Mouse (Mus musculus): Measurements from ENCODE around the gene Hdhd3. TPM values are rescaled to one million over a fixed set of nuclear protein-coding genes. Genes with fewer than 3 reads are reported as not detected.

The Hdhd3 gene
- polyA plus RNA-seq, 1 experiment from 2014 or later, result 19.1 TPM

DNA sequence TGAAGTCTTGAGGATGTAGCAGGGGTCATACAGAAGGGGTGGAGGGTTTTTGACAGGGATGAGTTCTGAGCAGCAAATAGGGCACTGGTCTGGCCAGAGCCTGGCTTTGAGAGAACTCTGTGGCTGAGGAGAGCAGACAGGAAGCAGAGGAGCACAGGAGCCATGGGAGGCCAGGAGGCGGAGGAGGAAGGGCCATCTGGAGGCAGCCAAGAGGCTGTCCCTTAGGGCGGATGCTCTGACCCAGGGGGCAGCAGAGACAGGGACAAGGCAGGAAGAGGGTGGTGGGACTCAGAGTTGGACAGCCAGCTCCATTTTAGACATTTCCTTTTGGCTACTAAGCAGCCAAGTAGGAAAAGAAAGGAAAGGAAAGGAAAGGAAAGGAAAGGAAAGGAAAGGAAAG lies 12.8 kb upstream of the Hdhd3 start:
- peaks cover 29% of the 10 kb centered on the region for H3K36me3 ChIP-seq (ENCODE audit: control insufficient read depth, insufficient read depth, low read length)
- H3K9me3 ChIP-seq (ENCODE audit: control insufficient read depth, low read length), result no peaks in the 10 kb centered on the region
- 24% methylated on average over 2 of the region's 2 CpGs for WGBS
- H3K27me3 ChIP-seq (ENCODE audit: control insufficient read depth, insufficient read depth, low read depth, low read length), result no peaks in the 10 kb centered on the region
- peak overlapping the region; percentile 57 for H3K9ac ChIP-seq (ENCODE audit: low read length)
- H3K4me3 ChIP-seq (ENCODE audit: low read length), result peak overlapping the region; percentile 3; the same call in 1 of the 2 replicates
- ATAC-seq (ENCODE audit: low read depth), result peak; percentile 6; the same call in 1 of the 2 replicates
- H3K27ac ChIP-seq (ENCODE audit: low read length), result peak overlapping the region; percentile 95
- peak overlapping the region; percentile 41 for H3K4me2 ChIP-seq (ENCODE audit: low read depth, low read length)
- H3K4me1 ChIP-seq (replicated peaks; ENCODE audit: control insufficient read depth, insufficient read depth, low read length), result peaks cover 40% of the 10 kb centered on the region

DNA sequence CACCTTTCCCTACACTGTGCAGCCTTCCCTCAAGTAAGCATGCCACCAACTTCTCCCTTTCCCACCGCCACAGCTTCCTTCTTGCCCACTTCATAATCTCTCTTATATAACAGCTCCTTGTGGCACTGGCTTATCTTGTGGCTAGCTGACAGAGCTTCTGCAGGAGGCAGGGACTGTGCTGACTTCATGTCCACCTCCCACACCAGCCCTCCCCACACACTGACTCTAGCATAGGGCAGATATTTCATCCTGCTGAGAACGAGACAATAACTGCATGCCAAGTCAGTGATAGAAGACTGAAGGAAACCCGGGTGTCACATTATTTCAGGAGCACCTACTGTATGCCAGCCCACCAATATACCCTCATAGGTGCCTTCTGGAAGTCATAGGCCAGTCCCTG lies 12.2 kb upstream of the Hdhd3 start:
- Histone ChIP-seq H3K27ac (ENCODE audit: low read length) (peak overlapping the region; percentile 95), H3K4me1 (replicated peaks; ENCODE audit: control insufficient read depth, insufficient read depth, low read length) (peaks cover 40% of the 10 kb centered on the region), H3K36me3 (ENCODE audit: control insufficient read depth, insufficient read depth, low read length) (peaks cover 34% of the 10 kb centered on the region), H3K27me3 (ENCODE audit: control insufficient read depth, insufficient read depth, low read depth, low read length) (no peaks in the 10 kb centered on the region), H3K9me3 (ENCODE audit: control insufficient read depth, low read length) (no peaks in the 10 kb centered on the region), H3K4me3 (ENCODE audit: low read length) (no peak overlapping the region; the same call in 1 of the 2 replicates), H3K9ac (ENCODE audit: low read length) (peak overlapping the region; percentile 57), H3K4me2 (ENCODE audit: low read depth, low read length) (peak overlapping the region; percentile 41)
- no peak for ATAC-seq (ENCODE audit: low read depth)
- WGBS, result 43% methylated on average over 3 of the region's 3 CpGs

DNA sequence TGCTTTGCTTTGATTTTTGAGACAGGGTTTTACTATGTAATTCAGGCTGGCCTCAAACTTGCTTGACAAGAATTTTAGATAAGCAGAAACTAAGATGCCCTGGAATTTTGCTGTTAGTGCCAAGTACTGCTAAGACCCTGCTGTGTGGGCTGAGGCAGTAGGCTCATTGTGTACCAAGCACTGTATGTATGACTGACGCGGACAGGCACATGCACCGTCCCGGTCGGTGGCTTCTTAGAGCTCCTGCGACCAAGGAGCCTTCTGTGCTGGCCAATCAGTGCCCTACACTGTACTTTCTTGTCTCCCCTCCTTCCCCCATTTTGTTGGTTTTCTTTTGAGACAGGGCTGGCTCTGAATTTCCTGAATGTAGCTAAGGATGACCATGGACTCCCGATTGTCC lies 11.7 kb upstream of the Hdhd3 start:
- 62% methylated on average over 7 of the region's 7 CpGs for WGBS
- Histone ChIP-seq H3K9ac (ENCODE audit: low read length) (no peak overlapping the region), H3K27me3 (ENCODE audit: control insufficient read depth, insufficient read depth, low read depth, low read length) (no peaks in the 10 kb centered on the region), H3K4me3 (ENCODE audit: low read length) (no peak overlapping the region; the same call in 1 of the 2 replicates), H3K36me3 (ENCODE audit: control insufficient read depth, insufficient read depth, low read length) (peaks cover 39% of the 10 kb centered on the region), H3K9me3 (ENCODE audit: control insufficient read depth, low read length) (no peaks in the 10 kb centered on the region), H3K4me2 (ENCODE audit: low read depth, low read length) (peak overlapping the region; percentile 7; the same call in 1 of the 2 replicates), H3K4me1 (replicated peaks; ENCODE audit: control insufficient read depth, insufficient read depth, low read length) (peaks cover 40% of the 10 kb centered on the region), H3K27ac (ENCODE audit: low read length) (peak overlapping the region; percentile 95)
- ATAC-seq (ENCODE audit: low read depth), result peak; percentile 6; the same call in 1 of the 2 replicates

DNA sequence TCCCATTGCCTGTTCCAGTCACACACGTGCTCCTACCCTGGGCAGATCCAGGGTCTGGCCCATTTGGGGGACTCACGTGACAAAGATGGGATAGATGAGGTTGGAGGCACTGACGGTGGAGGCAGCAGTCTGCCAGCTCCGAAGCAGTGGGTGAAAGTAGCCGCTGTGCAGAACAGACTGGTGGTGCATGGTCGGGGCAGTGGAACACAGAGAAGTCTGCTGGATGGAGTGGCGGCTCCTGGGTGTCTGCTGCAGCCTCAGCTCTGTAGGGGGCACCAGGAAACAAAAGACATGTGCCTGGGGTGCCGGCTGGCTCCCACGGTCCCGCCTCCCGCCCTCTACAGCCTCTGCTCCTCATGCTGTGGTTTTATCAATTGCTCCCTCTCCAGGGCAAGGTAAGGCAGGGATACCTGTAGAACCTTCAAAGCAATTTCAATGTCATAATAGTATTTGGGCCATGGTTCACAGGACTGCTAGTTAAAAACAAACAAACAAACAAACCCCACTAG lies 10.8 kb upstream of the Hdhd3 start:
- WGBS, result 58% methylated on average over 11 of the region's 11 CpGs

DNA sequence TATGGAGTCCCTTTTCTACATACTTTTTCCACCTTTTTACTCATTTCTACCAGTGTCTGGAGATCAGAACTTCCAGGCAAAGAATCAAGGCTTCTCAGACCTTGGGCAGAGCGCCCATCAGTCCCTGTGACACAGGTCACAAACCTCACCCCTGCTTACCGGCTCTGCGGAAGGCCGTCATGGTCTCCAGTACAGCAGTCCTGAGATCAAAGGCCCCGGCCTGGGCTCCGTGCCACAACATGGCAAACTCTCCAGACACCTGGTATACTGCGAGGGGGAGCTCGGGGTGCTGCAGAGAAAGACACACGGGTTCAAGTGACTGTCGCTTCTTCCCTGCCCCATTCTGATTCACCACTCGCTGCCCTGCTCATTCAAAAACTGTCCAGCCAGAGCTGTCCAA lies 6.7 kb upstream of the Hdhd3 start:
- ATAC-seq (ENCODE audit: low read depth), result no peak
- Histone ChIP-seq H3K36me3 (ENCODE audit: control insufficient read depth, insufficient read depth, low read length) (peaks cover 62% of the 10 kb centered on the region), H3K4me1 (replicated peaks; ENCODE audit: control insufficient read depth, insufficient read depth, low read length) (peaks cover under 1% of the 10 kb centered on the region; the same call in 1 of the 2 replicates), H3K9me3 (ENCODE audit: control insufficient read depth, low read length) (no peaks in the 10 kb centered on the region), H3K27ac (ENCODE audit: low read length) (no peak overlapping the region), H3K9ac (ENCODE audit: low read length) (no peak overlapping the region), H3K4me3 (ENCODE audit: low read length) (no peak overlapping the region), H3K4me2 (ENCODE audit: low read depth, low read length) (no peak overlapping the region), H3K27me3 (ENCODE audit: control insufficient read depth, insufficient read depth, low read depth, low read length) (no peaks in the 10 kb centered on the region)
- 81% methylated on average over 11 of the region's 11 CpGs for WGBS

More for the DNA sequence above, 10.8 kb upstream of the Hdhd3 start:
- Histone ChIP-seq H3K4me3 (ENCODE audit: low read length) (no peak overlapping the region), H3K4me2 (ENCODE audit: low read depth, low read length) (no peak overlapping the region), H3K4me1 (replicated peaks; ENCODE audit: control insufficient read depth, insufficient read depth, low read length) (peaks cover 39% of the 10 kb centered on the region), H3K27me3 (ENCODE audit: control insufficient read depth, insufficient read depth, low read depth, low read length) (no peaks in the 10 kb centered on the region), H3K27ac (ENCODE audit: low read length) (no peak overlapping the region), H3K9me3 (ENCODE audit: control insufficient read depth, low read length) (no peaks in the 10 kb centered on the region), H3K9ac (ENCODE audit: low read length) (no peak overlapping the region), H3K36me3 (ENCODE audit: control insufficient read depth, insufficient read depth, low read length) (peaks cover 48% of the 10 kb centered on the region)
- ATAC-seq (ENCODE audit: low read depth), result no peak

DNA sequence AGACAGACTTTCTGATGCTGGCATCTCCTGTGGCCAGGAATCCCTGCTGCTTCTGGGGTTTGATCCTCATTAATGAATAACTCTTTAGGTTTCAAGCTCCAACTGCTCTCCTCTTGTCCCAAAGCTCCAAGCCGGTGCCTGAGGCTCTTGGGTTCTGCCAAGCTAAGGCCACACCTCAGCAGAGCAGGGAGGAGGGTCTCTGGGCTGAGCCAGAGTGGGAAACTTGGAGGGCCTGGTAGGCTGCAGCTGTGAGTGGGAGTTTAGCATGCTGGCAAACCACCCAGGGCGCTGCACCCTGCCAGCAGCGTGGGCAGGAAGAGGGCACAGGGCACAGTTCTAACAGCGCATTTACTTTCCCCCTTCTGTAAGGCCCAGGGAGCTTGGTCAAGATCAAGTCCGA lies 5.6 kb upstream of the Hdhd3 start:
- Histone ChIP-seq H3K27me3 (ENCODE audit: control insufficient read depth, insufficient read depth, low read depth, low read length) (no peaks in the 10 kb centered on the region), H3K9me3 (ENCODE audit: control insufficient read depth, low read length) (no peaks in the 10 kb centered on the region), H3K4me1 (replicated peaks; ENCODE audit: control insufficient read depth, insufficient read depth, low read length) (no peaks in the 10 kb centered on the region), H3K4me3 (ENCODE audit: low read length) (no peak overlapping the region), H3K9ac (ENCODE audit: low read length) (no peak overlapping the region), H3K36me3 (ENCODE audit: control insufficient read depth, insufficient read depth, low read length) (peaks cover 60% of the 10 kb centered on the region), H3K27ac (ENCODE audit: low read length) (no peak overlapping the region), H3K4me2 (ENCODE audit: low read depth, low read length) (no peak overlapping the region)
- 87% methylated on average over 5 of the region's 5 CpGs for WGBS
- ATAC-seq (ENCODE audit: low read depth), result no peak

DNA sequence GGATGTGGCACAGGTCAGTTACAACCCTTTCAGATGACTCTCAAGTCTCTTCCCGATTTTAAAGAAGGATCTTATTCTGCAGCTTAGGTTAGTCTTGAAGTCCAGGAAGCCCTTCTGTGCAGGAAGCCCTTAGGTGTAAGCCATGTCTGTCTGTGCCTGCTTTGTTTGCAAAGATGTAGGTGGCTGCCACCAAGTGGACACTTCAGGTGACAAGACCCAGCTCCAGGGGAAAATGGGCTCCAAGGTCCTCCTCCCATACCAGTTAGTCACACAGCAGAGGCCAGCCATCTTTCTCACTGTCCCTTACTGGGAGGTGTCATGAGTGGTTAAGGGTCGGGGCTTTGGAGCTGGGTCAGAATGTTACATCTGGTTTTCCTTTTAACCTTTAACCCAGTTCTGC lies 3.5 kb upstream of the Hdhd3 start:
- H3K36me3 ChIP-seq (ENCODE audit: control insufficient read depth, insufficient read depth, low read length), result peaks cover 40% of the 10 kb centered on the region

DNA sequence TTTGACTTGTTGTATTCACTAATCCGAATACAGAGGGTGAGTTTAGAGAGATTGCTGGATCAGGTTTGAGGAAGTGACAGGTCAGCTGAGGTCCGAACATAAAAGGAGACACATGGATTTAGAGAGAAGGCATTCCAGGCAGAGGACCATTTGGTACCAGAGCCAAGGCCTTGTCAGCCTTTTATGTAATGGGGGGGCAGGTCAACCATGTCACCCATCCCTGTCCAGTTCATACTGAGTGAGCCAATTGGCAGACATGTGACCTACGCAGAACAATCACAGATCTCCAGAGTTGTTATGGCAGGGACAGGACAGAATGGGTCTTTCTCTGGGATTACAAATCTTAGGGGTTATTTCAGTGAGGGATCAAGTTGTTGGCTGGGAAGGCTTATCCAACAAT lies 2.7 kb upstream of the Hdhd3 start:
- WGBS, result 78% methylated on average over 3 of the region's 3 CpGs
- no peak for ATAC-seq (ENCODE audit: low read depth)
- H3K9ac ChIP-seq (ENCODE audit: low read length), result no peak overlapping the region

More for the DNA sequence above, 3.5 kb upstream of the Hdhd3 start:
- Histone ChIP-seq H3K27me3 (ENCODE audit: control insufficient read depth, insufficient read depth, low read depth, low read length) (no peaks in the 10 kb centered on the region), H3K4me1 (replicated peaks; ENCODE audit: control insufficient read depth, insufficient read depth, low read length) (peaks cover 7% of the 10 kb centered on the region), H3K4me3 (ENCODE audit: low read length) (no peak overlapping the region), H3K9ac (ENCODE audit: low read length) (no peak overlapping the region), H3K27ac (ENCODE audit: low read length) (no peak overlapping the region), H3K4me2 (ENCODE audit: low read depth, low read length) (no peak overlapping the region), H3K9me3 (ENCODE audit: control insufficient read depth, low read length) (no peaks in the 10 kb centered on the region)
- 54% methylated on average over 2 of the region's 2 CpGs for WGBS
- no peak for ATAC-seq (ENCODE audit: low read depth)

DNA sequence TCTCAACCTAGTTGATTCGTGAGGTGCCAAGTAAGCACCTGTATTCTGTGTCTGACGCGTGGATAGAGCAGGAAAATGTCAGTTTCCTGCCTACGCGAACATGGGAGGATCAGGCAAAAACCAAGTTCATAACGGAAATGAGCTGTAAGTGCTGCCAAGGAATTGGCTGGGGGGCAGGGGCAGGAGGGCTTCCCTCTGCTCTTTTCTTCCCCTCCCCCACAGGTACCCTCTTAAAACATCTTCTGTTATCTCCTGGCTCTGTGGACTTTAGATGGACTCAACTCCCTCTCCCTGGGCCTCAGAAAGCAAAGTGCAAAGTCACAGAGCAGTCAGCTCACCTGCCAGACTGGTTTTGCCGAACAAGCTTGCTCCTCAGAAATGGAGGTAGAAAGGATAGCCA lies 298 bp downstream of the Hdhd3 start:
- no peak overlapping the region for H3K4me3 ChIP-seq (ENCODE audit: low read length)
- no peaks in the 10 kb centered on the region for H3K9me3 ChIP-seq (ENCODE audit: control insufficient read depth, low read length)
- peaks cover 19% of the 10 kb centered on the region for H3K36me3 ChIP-seq (ENCODE audit: control insufficient read depth, insufficient read depth, low read length)
- H3K9ac ChIP-seq (ENCODE audit: low read length), result no peak overlapping the region
- H3K27me3 ChIP-seq (ENCODE audit: control insufficient read depth, insufficient read depth, low read depth, low read length), result no peaks in the 10 kb centered on the region
- ATAC-seq (ENCODE audit: low read depth), result no peak
- peaks cover 12% of the 10 kb centered on the region for H3K4me1 ChIP-seq (replicated peaks; ENCODE audit: control insufficient read depth, insufficient read depth, low read length)
- WGBS, result 43% methylated on average over 7 of the region's 7 CpGs
- H3K4me2 ChIP-seq (ENCODE audit: low read depth, low read length), result peak overlapping the region; percentile 52; the same call in 1 of the 2 replicates
- peak overlapping the region; percentile 90 for H3K27ac ChIP-seq (ENCODE audit: low read length)

More for the DNA sequence above, 2.7 kb upstream of the Hdhd3 start:
- Histone ChIP-seq H3K9me3 (ENCODE audit: control insufficient read depth, low read length) (no peaks in the 10 kb centered on the region), H3K4me1 (replicated peaks; ENCODE audit: control insufficient read depth, insufficient read depth, low read length) (peaks cover 8% of the 10 kb centered on the region), H3K4me3 (ENCODE audit: low read length) (no peak overlapping the region), H3K27ac (ENCODE audit: low read length) (no peak overlapping the region), H3K27me3 (ENCODE audit: control insufficient read depth, insufficient read depth, low read depth, low read length) (no peaks in the 10 kb centered on the region), H3K4me2 (ENCODE audit: low read depth, low read length) (no peak overlapping the region), H3K36me3 (ENCODE audit: control insufficient read depth, insufficient read depth, low read length) (peaks cover 32% of the 10 kb centered on the region)
